Mouse (Mus musculus): Measurements from ENCODE around the gene Tgoln1.

DNA sequence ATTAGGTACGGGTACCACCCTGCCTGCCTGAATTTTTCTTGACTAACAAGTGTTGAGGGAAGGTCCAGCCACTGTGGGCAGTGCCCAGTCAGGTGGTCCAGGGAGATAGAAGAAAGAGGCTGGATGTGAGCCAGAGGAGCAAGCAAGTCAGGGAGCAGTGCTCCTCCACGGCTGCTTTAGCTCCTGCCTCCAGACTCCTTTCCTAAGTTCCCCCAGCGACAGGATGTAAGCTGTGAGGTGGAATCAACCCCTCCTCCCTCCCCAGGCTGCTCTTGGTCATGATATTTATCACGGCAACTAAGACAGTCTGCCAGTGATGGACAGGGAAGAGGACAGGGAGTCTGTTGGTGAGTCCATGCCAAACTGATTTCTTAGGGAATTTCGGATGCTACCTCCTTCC, 22.9 kb downstream of the Tgoln1 start:
- TF ChIP-seq CTCF (IDR thresholded peaks at IDR 0.05; ENCODE audit: low read depth) (no peak), EP300 (IDR thresholded peaks at IDR 0.05; ENCODE audit: low read depth) (no peak)

Data from liver, postnatal 0 days (tissue).